In the genomic region with DNA sequence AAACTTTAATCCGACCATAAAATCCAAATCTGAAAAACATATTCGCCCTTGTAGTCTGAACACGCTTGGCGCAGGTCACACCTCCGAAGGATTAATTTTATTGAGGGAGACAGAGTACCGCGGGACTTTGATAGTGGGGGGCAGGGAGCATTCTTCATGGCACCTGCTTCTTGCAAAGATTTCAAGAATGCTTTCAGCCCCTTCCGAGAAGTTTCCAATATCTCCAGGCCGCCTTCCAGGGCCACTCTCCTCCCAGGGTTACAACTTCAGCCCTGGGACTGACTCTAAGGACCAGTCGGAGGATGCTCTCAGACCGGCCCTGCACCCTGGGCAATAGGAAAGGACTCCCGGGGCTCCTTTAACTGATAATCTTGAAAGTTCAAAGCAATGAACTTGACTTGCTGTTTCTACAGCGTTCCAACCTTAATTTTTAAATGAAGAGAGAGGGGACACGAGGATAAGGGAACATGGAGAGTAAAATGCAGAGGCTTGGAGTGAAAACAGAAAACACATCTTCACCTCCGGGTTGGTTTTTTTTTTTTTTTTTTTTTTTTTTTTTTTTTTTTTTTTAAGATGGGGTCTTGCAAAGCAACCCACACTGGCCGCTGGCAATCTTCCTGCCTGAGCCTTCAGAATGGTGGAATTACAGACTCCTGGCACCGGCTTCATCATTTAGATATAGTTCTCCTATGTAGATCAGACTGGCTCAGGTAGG, we compare ENCODE assay signal across 9 mouse cellular contexts. TPM values are rescaled to one million over a fixed set of nuclear protein-coding genes. Genes with fewer than 3 reads are reported as not detected.
DNase-seq lines count a peak whose midpoint lies in the region; ATAC-seq and TF ChIP-seq lines count a peak whose summit lies in the region.
"Had no signal": no experiment of that assay in that cellular context is flagged by ENCODE, and none has a peak within 500 bp of the region (broad histone marks: within the 10 kb centered on the region; RNA-seq: fewer than 3 reads in every experiment).

No protein-coding gene starts in this region.

- H3K4me2 ChIP-seq in lung, embryonic 14.5 days: peak overlapping the region; percentile 67
- peak overlapping the region; percentile 66 for H3K4me2 ChIP-seq in limb, embryonic 11.5 days (ENCODE audit: low read depth, severe bottlenecking)
- H3K4me2 ChIP-seq in neural tube, embryonic 15.5 days: peak overlapping the region; percentile 51

- H3K9me3 ChIP-seq in lung, embryonic 14.5 days (ENCODE audit: low read depth, low read length): no peaks in the 10 kb centered on the region
- peaks cover 3% of the 10 kb centered on the region; the same call in 1 of the 2 replicates for H3K9me3 ChIP-seq in limb, embryonic 11.5 days (ENCODE audit: control insufficient read depth, low read length)
- no peaks in the 10 kb centered on the region for H3K9me3 ChIP-seq in neural tube, embryonic 15.5 days (replicated peaks)

- H3K36me3 ChIP-seq in lung, embryonic 14.5 days (ENCODE audit: insufficient read depth): no peaks in the 10 kb centered on the region
- no peaks in the 10 kb centered on the region for H3K36me3 ChIP-seq in limb, embryonic 11.5 days (ENCODE audit: control insufficient read depth, insufficient read depth, low read length)
- H3K36me3 ChIP-seq in neural tube, embryonic 15.5 days: no peaks in the 10 kb centered on the region

- no peak for TF ChIP-seq CTCF in lung, embryonic 14.5 days (IDR thresholded peaks at IDR 0.05; ENCODE audit: low read depth)
- no peak for TF ChIP-seq CTCF in embryonic fibroblast, embryonic 13.5 days (IDR thresholded peaks at IDR 0.05; ENCODE audit: borderline replicate concordance, insufficient read depth, low read length)

- TF ChIP-seq POLR2A in embryonic fibroblast, embryonic 13.5 days (IDR thresholded peaks at IDR 0.05; ENCODE audit: low read depth, low read length): no peak

- H3K27me3 ChIP-seq in lung, embryonic 14.5 days (ENCODE audit: insufficient read depth, low read length): peaks cover 72% of the 10 kb centered on the region
- peaks cover 67% of the 10 kb centered on the region for H3K27me3 ChIP-seq in limb, embryonic 11.5 days (ENCODE audit: control insufficient read depth, insufficient read depth, low read length)
- peaks cover 78% of the 10 kb centered on the region for H3K27me3 ChIP-seq in neural tube, embryonic 15.5 days (replicated peaks)

- no peaks in the 10 kb centered on the region for H3K4me1 ChIP-seq in lung, embryonic 14.5 days (ENCODE audit: insufficient read depth)
- no peaks in the 10 kb centered on the region for H3K4me1 ChIP-seq in embryonic fibroblast, embryonic 13.5 days (ENCODE audit: control insufficient read depth, insufficient read depth, low read length)
- peaks cover 25% of the 10 kb centered on the region for H3K4me1 ChIP-seq in limb, embryonic 11.5 days (ENCODE audit: control insufficient read depth, insufficient read depth, low read length)
- peaks cover 8% of the 10 kb centered on the region for H3K4me1 ChIP-seq in neural tube, embryonic 15.5 days

- peak overlapping the region; percentile 43 for H3K4me3 ChIP-seq in lung, embryonic 14.5 days (ENCODE audit: low read depth, low read length)
- peak overlapping the region; percentile 37 for H3K4me3 ChIP-seq in embryonic fibroblast, embryonic 13.5 days (ENCODE audit: insufficient read depth, low read length)
- H3K4me3 ChIP-seq in limb, embryonic 11.5 days (ENCODE audit: low read depth, low read length): peak overlapping the region; percentile 24; the same call in 1 of the 2 replicates
- peak overlapping the region; percentile 28 for H3K4me3 ChIP-seq in neural tube, embryonic 15.5 days (replicated peaks)

- no peak for ATAC-seq in lung, embryonic 14.5 days (ENCODE audit: insufficient read depth)
- no peak for ATAC-seq in limb, embryonic 11.5 days (ENCODE audit: insufficient number of reproducible peaks, low FRiP score, low TSS enrichment, low read depth)
- ATAC-seq in neural tube, embryonic 15.5 days (ENCODE audit: low FRiP score): no peak

- H3K27ac ChIP-seq in lung, embryonic 14.5 days (ENCODE audit: low read depth): no peak overlapping the region
- H3K27ac ChIP-seq in embryonic fibroblast, embryonic 13.5 days (ENCODE audit: insufficient read depth, low read length): no peak overlapping the region
- no peak overlapping the region for H3K27ac ChIP-seq in limb, embryonic 11.5 days (replicated peaks; ENCODE audit: low read depth, low read length)
- H3K27ac ChIP-seq in neural tube, embryonic 15.5 days (replicated peaks): no peak overlapping the region

- WGBS in lung, embryonic 14.5 days: 2% methylated on average over 17 of the region's 17 CpGs
- WGBS in limb, embryonic 11.5 days: 1% methylated on average over 17 of the region's 17 CpGs
- under 1% methylated on average over 17 of the region's 17 CpGs for WGBS in neural tube, embryonic 15.5 days

- no peak for DNase-seq in lung, embryonic 14.5 days
- DNase-seq in lung, postnatal 14 days: no peak
- DNase-seq in limb, embryonic 11.5 days (ENCODE audit: low spot score): peak; percentile 64
- no peak for DNase-seq in layer of hippocampus, adult 11-12 months (ENCODE audit: low spot score)
- DNase-seq in right cerebral cortex, adult 18-20 months: no peak
- no peak for DNase-seq in adipocyte (ENCODE audit: low spot score)
- DNase-seq: gastrocnemius, postnatal 25 days had no signal

- peak overlapping the region; percentile 42; the same call in 1 of the 2 replicates for H3K9ac ChIP-seq in lung, embryonic 14.5 days
- no peak overlapping the region for H3K9ac ChIP-seq in limb, embryonic 11.5 days (ENCODE audit: low read length)
- no peak overlapping the region for H3K9ac ChIP-seq in neural tube, embryonic 15.5 days (replicated peaks)

RNA-seq across cellular contexts. Expression of gene Mnx1, which starts 9.8 kb away (rescaled TPM):
- polyA plus RNA-seq in lung, embryonic 14.5 days (2014; fragmentation: Nextera tagmentation; extraction: Ambion mirVana): not detected in 2 replicates
- not detected in 2 replicates for polyA plus RNA-seq in embryonic fibroblast, embryonic 13.5 days (2011; ENCODE audit: insufficient read length, low read depth, missing spikeins)
- polyA plus RNA-seq in limb, embryonic 11.5 days (2014; fragmentation: Nextera tagmentation; extraction: Ambion mirVana): 1.2 and 1.3 TPM in 2 replicates
- 0.95 and 1.3 TPM in 2 replicates for polyA plus RNA-seq in neural tube, embryonic 15.5 days (2015; fragmentation: Nextera tagmentation; extraction: Ambion mirVana)

RNA-seq across cellular contexts. Expression of gene Nom1, which starts 34.0 kb away (rescaled TPM):
- polyA plus RNA-seq in lung, embryonic 14.5 days (2014; fragmentation: Nextera tagmentation; extraction: Ambion mirVana): 21.2 and 26.8 TPM in 2 replicates
- polyA plus RNA-seq in embryonic fibroblast, embryonic 13.5 days (2011; ENCODE audit: insufficient read length, low read depth, missing spikeins): 12.2 and 15.1 TPM in 2 replicates
- polyA plus RNA-seq in limb, embryonic 11.5 days (2014; fragmentation: Nextera tagmentation; extraction: Ambion mirVana): 24.4 and 34.5 TPM in 2 replicates
- polyA plus RNA-seq in neural tube, embryonic 15.5 days (2015; fragmentation: Nextera tagmentation; extraction: Ambion mirVana): 16.2 and 23.1 TPM in 2 replicates
